Mouse (Mus musculus) heart, embryonic 13.5 days (tissue): ENCODE measurements around the gene Gm21833. TPM values are rescaled to one million over a fixed set of nuclear protein-coding genes. Genes with fewer than 3 reads are reported as not detected.
"Not testable (repeated sequence)": the region's sequence is repeated elsewhere in the genome, so short reads cannot be mapped to it uniquely, and the experiment has no call there.

Experiments
- ATAC-seq: fragments of 200-750 bp; cut with Nextera tagmentation; 2 replicates; pipeline ENCODE4 v1.8.0; 2017; ENCODE audit warnings: moderate TSS enrichment; ENCODE audit not compliant: insufficient number of reproducible peaks, low FRiP score, low TSS enrichment; ENCODE audit errors: extremely low read depth
- H3K27ac ChIP-seq: fragments of 300-500 bp; sonication (generic); replicated peaks from 2 replicates; pipeline ENCODE4 v1.5.1; 2015; ENCODE audit warnings: moderate library complexity, mild to moderate bottlenecking, inconsistent platforms
- H3K27me3 ChIP-seq: fragments of 300-500 bp; sonication (generic); replicated peaks from 2 replicates; pipeline ENCODE4 v1.6.1; 2015; ENCODE audit warnings: mild to moderate bottlenecking, inconsistent platforms
- H3K36me3 ChIP-seq: fragments of 300-500 bp; sonication (generic); 2 replicates; pipeline ENCODE4 v1.6.1; 2015; ENCODE audit warnings: mild to moderate bottlenecking, inconsistent platforms
- H3K4me1 ChIP-seq: fragments of 300-500 bp; sonication (generic); 2 replicates; pipeline ENCODE4 v1.6.1; 2015; ENCODE audit warnings: inconsistent platforms
- H3K4me2 ChIP-seq: fragments of 300-500 bp; sonication (generic); 2 replicates; pipeline ENCODE4 v1.6.1; 2015; ENCODE audit warnings: inconsistent platforms, mild to moderate bottlenecking, moderate library complexity
- H3K4me3 ChIP-seq: fragments of 300-500 bp; sonication (generic); 2 replicates; pipeline ENCODE4 v1.5.1; 2015; ENCODE audit warnings: moderate library complexity, mild to moderate bottlenecking, inconsistent platforms
- H3K9ac ChIP-seq: fragments of 300-500 bp; sonication (generic); 2 replicates; pipeline ENCODE4 v1.6.1; 2015; ENCODE audit warnings: inconsistent platforms, mild to moderate bottlenecking, moderate library complexity
- H3K9me3 ChIP-seq: fragments of 300-500 bp; sonication (generic); 2 replicates; pipeline ENCODE4 v1.6.1; 2016; ENCODE audit warnings: inconsistent platforms
- WGBS: fragments of 180-500 bp; shearing (Covaris S2); methylation state at CpG from one replicate; pipeline ENCODE4 v1.1.7; 2015; ENCODE audit warnings: mixed read lengths; 5-methylcytosine and 5-hydroxymethylcytosine counted together
- polyA plus RNA-seq: library from polyadenylated mRNA; unstranded; fragments of >200 nt; fragmentation: Nextera tagmentation; extraction: Ambion mirVana; gene quantifications from 2 replicates; pipeline ENCODE4 v1.2.1, GENCODE M21; 2015

Gene Gm21833
- not detected in 2 replicates for polyA plus RNA-seq

- not testable (repeated sequence) for H3K4me2 ChIP-seq, H3K9me3 ChIP-seq, H3K27ac ChIP-seq, ATAC-seq, H3K4me3 ChIP-seq, H3K36me3 ChIP-seq, H3K27me3 ChIP-seq, H3K4me1 ChIP-seq, H3K9ac ChIP-seq
- 63% methylated on average over 2 of the region's 2 CpGs for WGBS
Measured at GRCm38 (mm10) chr16:82828082-82828481, at the start of gene Gm21833. Gm21833 (plus strand) TSS chr16:82828382.

- no peak overlapping the region for H3K27ac ChIP-seq
- no peak overlapping the region for H3K4me3 ChIP-seq
- H3K36me3 ChIP-seq, result no peaks in the 10 kb centered on the region
- no peak for ATAC-seq
- no peaks in the 10 kb centered on the region for H3K9me3 ChIP-seq
- no peak overlapping the region for H3K4me2 ChIP-seq
- H3K4me1 ChIP-seq, result no peaks in the 10 kb centered on the region
- H3K27me3 ChIP-seq, result no peaks in the 10 kb centered on the region
- no peak overlapping the region for H3K9ac ChIP-seq
Measured at GRCm38 (mm10) chr16:82789521-82789920, 38.7 kb upstream of the Gm21833 start.

GRCm38 (mm10) chr16:82796489-82796888 is 31.7 kb upstream of the Gm21833 start:
- H3K27ac ChIP-seq, result no peak overlapping the region
- no peaks in the 10 kb centered on the region for H3K36me3 ChIP-seq
- no peak for ATAC-seq
- 76% methylated on average over 4 of the region's 4 CpGs for WGBS
- no peaks in the 10 kb centered on the region for H3K27me3 ChIP-seq
- no peak overlapping the region for H3K9ac ChIP-seq
- H3K4me3 ChIP-seq, result no peak overlapping the region
- no peaks in the 10 kb centered on the region for H3K4me1 ChIP-seq
- no peaks in the 10 kb centered on the region for H3K9me3 ChIP-seq
- no peak overlapping the region for H3K4me2 ChIP-seq

- no peak for ATAC-seq
- no peaks in the 10 kb centered on the region for H3K36me3 ChIP-seq
- no peak overlapping the region for H3K27ac ChIP-seq
- no peaks in the 10 kb centered on the region for H3K9me3 ChIP-seq
- H3K4me1 ChIP-seq, result no peaks in the 10 kb centered on the region
- no peak overlapping the region for H3K4me2 ChIP-seq
- no peaks in the 10 kb centered on the region for H3K27me3 ChIP-seq
- H3K9ac ChIP-seq, result no peak overlapping the region
- H3K4me3 ChIP-seq, result no peak overlapping the region
Measured at GRCm38 (mm10) chr16:82815255-82815654, 12.9 kb upstream of the Gm21833 start.

- Histone ChIP-seq H3K4me3 (no peak overlapping the region), H3K27me3 (no peaks in the 10 kb centered on the region), H3K4me2 (no peak overlapping the region), H3K9ac (no peak overlapping the region), H3K9me3 (no peaks in the 10 kb centered on the region), H3K36me3 (no peaks in the 10 kb centered on the region), H3K4me1 (no peaks in the 10 kb centered on the region), H3K27ac (no peak overlapping the region)
- WGBS, result 62% methylated on average over 2 of the region's 2 CpGs
- ATAC-seq, result no peak
Measured at GRCm38 (mm10) chr16:82816615-82817014, 11.6 kb upstream of the Gm21833 start.

GRCm38 (mm10) chr16:82855752-82856151 is 27.6 kb downstream of the Gm21833 start:
- Histone ChIP-seq H3K9ac (no peak overlapping the region), H3K9me3 (no peaks in the 10 kb centered on the region), H3K4me2 (no peak overlapping the region), H3K4me1 (no peaks in the 10 kb centered on the region), H3K27me3 (no peaks in the 10 kb centered on the region), H3K27ac (no peak overlapping the region), H3K4me3 (no peak overlapping the region), H3K36me3 (no peaks in the 10 kb centered on the region)
- 75% methylated on average over 2 of the region's 2 CpGs for WGBS
- no peak for ATAC-seq

- Histone ChIP-seq H3K4me2 (no peak overlapping the region), H3K4me3 (no peak overlapping the region), H3K9ac (no peak overlapping the region), H3K27me3 (no peaks in the 10 kb centered on the region), H3K9me3 (no peaks in the 10 kb centered on the region), H3K36me3 (no peaks in the 10 kb centered on the region), H3K27ac (no peak overlapping the region), H3K4me1 (no peaks in the 10 kb centered on the region)
- no peak for ATAC-seq
- WGBS, result 80% methylated on average over 7 of the region's 7 CpGs
Measured at GRCm38 (mm10) chr16:82864590-82864989, 36.4 kb downstream of the Gm21833 start.
